Mouse (Mus musculus) CD4-positive helper T cell, adult 2 months (primary cell): ENCODE measurements around the gene Erp27.
"Not testable (repeated sequence)": the region's sequence is repeated elsewhere in the genome, so short reads cannot be mapped to it uniquely, and the experiment has no call there.

ENCODE experiments used
- DNase-seq: peaks from one replicate; pipeline ENCODE4 v3.0.0-alpha.2; 2012; ENCODE audit warnings: low read depth, missing footprints, low spot score

Erp27 gene

GRCm38 (mm10) chr6:136906937-136907293 lies 15.1 kb downstream of the Erp27 start:
- DNase-seq: no peak

- DNase-seq: no peak
Measured at GRCm38 (mm10) chr6:136906283-136906936, 15.6 kb downstream of the Erp27 start.

GRCm38 (mm10) chr6:136903885-136904470 lies 18.0 kb downstream of the Erp27 start:
- DNase-seq: no peak

GRCm38 (mm10) chr6:136902527-136902926 lies 19.5 kb downstream of the Erp27 start:
- peak; percentile 64 for DNase-seq

GRCm38 (mm10) chr6:136901010-136901409 lies 21.0 kb downstream of the Erp27 start:
- no peak for DNase-seq

- no peak for DNase-seq
Measured at GRCm38 (mm10) chr6:136900369-136901009, 21.5 kb downstream of the Erp27 start.

GRCm38 (mm10) chr6:136898954-136899353 lies 23.0 kb downstream of the Erp27 start:
- peak; percentile 25 for DNase-seq

GRCm38 (mm10) chr6:136898222-136898621 lies 23.8 kb downstream of the Erp27 start:
- DNase-seq: no peak

GRCm38 (mm10) chr6:136897789-136898188 lies 24.2 kb downstream of the Erp27 start:
- DNase-seq: no peak

- no peak for DNase-seq
Measured at GRCm38 (mm10) chr6:136894532-136895339, 27.2 kb downstream of the Erp27 start.

- DNase-seq: no peak
Measured at GRCm38 (mm10) chr6:136892002-136892401, 30.0 kb downstream of the Erp27 start.

GRCm38 (mm10) chr6:136889554-136889953 lies 32.4 kb downstream of the Erp27 start:
- no peak for DNase-seq

GRCm38 (mm10) chr6:136889067-136889466 lies 32.9 kb downstream of the Erp27 start:
- no peak for DNase-seq

GRCm38 (mm10) chr6:136887854-136888253 lies 34.1 kb downstream of the Erp27 start:
- DNase-seq: no peak

- not testable (repeated sequence) for DNase-seq
Measured at GRCm38 (mm10) chr6:136884766-136885165, 37.2 kb downstream of the Erp27 start.

GRCm38 (mm10) chr6:136883961-136884360 lies 38.0 kb downstream of the Erp27 start:
- DNase-seq: no peak

- no peak for DNase-seq
Measured at GRCm38 (mm10) chr6:136883431-136883915, 38.5 kb downstream of the Erp27 start.

GRCm38 (mm10) chr6:136881678-136882077 lies 40.3 kb downstream of the Erp27 start:
- no peak for DNase-seq

- DNase-seq: no peak
Measured at GRCm38 (mm10) chr6:136875670-136876069, 46.3 kb downstream of the Erp27 start, which contains the start of gene Mgp. Gene Mgp, minus strand, starts transcription at chr6:136875823.

GRCm38 (mm10) chr6:136874599-136874998 lies 47.4 kb downstream of the Erp27 start:
- no peak for DNase-seq

GRCm38 (mm10) chr6:136868921-136869320 lies 53.1 kb downstream of the Erp27 start:
- DNase-seq: no peak

GRCm38 (mm10) chr6:136866150-136866549 lies 55.8 kb downstream of the Erp27 start:
- no peak for DNase-seq
